Mouse (Mus musculus) gastrocnemius, adult 8-10 months (tissue): ENCODE results near the gene Cntnap2. TPM values are rescaled to one million over a fixed set of nuclear protein-coding genes. Genes with fewer than 3 reads are reported as not detected.

Experiments
- DNase-seq, 2 experiments: peaks; one replicate each; pipeline ENCODE4 v3.0.0; 2022; ENCODE audit warnings: low spot score in 2 of 2
- total RNA-seq, 4 experiments: library from RNA; stranded (reverse); gene quantifications; 2 replicates each; pipeline ENCODE4 v1.2.4; 2022

Cntnap2 gene
- total RNA-seq, 4 experiments from 2014 or later = 4.4 to 9.3 (median 6.0) TPM

DNA sequence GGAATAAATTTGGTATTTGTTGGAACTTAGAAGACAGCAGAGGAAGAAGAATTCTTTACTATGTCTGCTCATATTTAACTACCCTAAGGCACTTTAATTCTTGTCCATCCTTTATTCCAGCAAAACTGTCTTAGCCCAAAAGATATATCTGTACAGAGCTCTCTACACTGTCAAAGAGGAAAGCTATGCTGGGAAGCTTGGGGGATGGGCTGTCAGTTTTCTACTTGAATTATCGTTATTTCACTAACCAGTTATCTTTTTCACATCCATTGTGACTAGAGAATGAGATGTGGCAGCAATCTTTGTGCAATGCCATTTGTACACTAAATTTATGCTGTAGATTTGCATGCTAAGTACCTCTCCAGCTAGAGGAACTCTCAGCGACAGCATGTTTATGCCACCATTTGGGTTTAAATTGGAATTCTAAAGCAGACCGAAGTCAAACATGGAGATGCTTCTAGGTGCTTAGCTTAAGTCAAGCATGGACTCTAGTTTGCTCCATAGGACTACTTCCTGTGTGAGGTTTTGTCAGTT, 268.9 kb downstream of the Cntnap2 start:
- DNase-seq = no peak

DNA sequence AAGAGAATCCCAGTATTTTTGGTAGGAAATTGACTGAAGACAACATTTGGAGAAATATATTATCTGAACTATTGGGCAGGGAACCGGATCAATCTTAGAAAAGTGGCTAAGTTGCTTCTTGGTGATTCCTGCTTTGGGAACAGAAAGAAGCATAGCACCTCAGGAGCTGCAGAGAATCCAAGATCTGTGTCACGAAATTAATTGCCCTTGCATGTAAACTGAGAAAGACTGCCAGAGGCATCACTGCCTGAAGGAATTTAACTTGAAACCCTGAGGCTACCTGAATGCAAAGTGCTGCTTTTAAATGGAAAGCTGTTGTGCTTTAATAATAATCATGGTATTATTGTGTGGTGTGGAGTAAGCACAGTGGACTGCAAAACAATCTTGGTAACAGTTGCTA, 286.2 kb downstream of the Cntnap2 start:
- no peak for DNase-seq

DNA sequence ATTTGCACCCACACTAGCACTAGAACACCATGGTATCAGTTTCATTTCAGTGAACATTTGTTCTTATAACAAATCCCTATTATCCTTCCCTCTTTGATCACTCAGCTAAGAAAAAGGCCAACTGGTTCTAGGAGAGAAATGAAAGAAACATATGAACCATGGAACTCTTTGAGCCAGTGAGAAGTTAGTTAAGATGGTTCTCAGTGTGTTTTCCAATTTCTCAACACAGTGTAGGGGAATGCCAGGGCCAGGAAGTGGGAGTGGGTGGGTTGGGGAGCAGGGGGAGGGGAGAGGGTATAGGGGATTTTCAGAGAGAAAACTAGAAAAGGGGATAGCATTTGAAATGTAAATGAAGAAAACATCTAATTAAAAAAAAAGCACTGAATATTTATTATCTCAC, 286.8 kb downstream of the Cntnap2 start:
- DNase-seq = no peak

DNA sequence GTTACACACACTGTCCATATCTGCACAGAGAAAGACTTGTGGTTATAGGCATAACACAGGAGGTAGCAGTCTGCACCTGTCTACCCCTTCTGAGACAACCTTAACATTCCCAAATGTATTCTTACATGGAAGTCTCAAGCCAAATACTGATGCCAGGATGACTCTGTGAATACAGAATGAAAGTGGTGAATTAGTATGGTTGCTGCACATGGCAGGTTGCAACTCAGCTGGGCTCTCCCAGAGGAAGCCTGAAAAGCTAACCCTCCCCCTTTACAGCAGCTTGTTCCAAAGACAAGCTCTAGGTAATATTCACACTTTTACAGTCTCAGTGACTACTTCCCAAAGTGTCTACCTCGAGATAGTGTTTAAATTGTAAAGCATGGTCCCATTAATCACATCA, 307.3 kb downstream of the Cntnap2 start:
- no peak for DNase-seq

DNA sequence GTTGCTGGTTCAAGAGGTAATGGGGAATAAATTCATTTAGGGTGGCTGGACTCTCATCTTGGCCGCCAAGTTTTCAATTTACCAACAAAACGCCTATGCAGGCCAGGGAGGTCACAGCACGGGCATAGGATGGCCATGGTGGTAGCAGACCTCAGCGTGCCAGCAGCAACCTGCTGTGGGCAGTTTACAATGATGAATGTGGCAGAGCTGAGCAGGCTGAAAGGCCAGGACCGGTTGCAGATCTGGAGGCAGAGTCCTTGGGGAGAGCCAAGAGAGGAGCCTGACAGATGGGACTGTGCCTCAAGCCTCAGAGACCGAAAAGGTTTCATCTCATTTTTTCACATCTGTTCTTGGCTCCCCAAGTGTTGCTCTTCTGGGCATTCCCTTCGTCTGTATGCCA, 322.0 kb downstream of the Cntnap2 start:
- DNase-seq = no peak

DNA sequence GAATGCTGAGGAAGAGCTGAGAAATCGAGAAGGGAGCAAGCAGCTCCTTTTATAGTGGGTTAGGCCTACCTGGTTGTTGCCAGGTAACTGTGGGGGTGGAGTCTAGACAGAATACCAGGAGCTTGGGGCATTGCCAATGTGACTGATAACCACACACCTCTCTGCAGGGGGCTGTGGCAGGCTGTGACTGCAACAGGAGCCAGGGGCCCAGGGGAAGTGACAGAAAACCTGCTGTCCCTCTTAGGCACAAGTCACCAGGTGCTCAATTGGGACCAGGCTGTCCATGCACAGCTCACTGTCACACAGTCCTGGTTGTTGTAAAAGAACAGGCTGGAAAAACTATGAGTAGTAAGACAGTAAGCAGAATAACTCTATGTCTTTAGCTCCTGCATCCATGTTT, 329.9 kb downstream of the Cntnap2 start:
- DNase-seq = no peak

DNA sequence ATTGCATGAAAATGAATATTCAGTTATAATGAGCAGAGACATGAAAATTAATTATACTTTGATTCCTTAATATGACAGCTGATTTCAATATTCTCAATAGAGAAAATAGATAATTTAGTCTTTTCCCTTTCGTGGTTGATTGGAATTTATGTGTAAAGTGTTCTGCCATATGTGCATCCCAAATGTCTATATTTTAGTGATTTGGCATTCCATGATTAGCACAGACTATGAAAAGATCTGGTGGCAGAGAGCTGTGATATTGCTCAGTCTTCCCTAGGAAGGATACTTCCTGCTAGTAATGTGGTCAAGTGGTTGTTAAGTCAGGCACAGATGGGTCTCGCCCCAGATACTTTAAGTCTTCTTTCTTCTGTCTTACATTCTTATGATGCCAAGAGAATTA, 354.5 kb downstream of the Cntnap2 start:
- no peak for DNase-seq

DNA sequence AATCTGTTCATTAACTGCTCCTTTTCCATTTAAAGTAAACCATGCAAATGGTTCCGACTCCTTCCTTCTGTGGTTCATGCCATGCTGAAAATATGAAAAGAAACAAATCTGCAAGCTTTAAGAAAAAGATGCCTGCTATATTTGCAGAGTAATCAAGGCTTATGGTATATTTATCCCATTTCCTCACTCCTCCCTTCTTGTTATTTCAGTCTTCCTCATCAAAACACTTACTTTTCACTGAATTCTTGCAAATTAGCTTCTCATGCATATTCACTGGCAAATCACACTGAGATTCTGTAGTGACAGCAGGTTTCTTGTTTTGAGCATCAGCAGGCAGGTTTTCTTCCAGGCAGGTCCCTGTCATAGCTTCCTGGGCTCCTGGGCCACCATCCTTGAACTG, 396.3 kb downstream of the Cntnap2 start:
- no peak for DNase-seq

DNA sequence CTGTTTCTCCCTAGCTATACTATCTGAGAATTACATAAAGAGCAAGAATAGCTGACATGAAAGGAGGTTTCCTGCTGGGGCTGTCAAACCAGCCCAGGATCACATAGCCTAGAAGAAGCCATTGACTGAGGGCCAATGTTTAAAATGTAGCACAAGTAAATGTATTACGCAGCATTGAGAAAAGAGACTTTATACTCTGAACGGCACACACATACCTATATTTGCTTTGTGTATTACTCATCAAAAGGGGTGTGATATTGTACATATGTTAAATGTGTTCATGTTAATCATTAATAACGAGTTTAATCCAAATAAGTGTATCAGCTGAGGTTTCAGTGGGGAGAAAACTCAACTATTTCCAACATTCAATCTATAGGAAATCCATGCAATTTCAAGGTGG, 459.1 kb downstream of the Cntnap2 start:
- no peak for DNase-seq

DNA sequence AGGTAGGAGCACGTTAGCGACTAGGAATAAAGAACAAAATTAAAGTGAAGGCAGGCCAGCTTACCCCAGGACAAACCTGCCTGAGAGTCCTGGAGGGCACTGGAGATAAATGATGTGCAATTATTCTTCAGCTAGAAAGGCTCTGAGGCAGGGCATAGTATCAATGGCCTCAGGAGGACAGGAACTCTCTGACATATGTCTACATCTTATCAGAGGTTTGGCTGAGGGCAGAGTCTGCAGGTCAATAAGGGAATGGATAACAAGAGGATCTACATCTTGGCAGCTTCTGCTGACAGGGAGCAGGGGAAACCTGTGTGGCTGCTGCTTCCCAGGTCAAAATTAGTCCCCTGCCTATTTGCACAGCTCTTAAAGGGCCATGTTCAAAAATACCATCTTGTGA, 477.8 kb downstream of the Cntnap2 start:
- no peak for DNase-seq

DNA sequence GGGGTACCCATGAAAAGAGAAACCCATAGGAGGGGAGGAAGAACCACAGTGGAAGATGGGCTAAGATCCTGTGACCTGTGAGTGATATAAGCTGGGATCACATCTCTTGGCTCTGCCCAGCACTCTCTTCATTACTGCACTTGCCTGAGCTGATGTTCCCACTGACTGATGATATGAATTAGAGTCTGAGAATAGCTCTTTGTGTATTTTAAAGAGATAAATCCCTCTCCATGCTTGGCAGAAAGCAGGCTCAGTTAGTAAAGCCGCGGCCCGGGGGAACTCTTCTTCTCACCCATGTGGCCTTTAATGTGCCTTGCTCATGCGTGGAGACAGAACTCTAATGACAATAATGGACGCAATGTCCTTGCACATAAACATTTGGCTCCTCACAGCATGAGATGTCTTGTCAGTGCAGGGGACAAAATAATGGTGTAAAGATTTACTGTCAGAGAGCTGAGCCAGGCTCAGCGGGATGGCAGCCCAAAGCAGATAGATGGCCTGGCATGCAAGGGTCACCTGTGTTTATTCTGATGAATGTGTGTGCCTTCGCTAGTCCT, 485.2 kb downstream of the Cntnap2 start:
- DNase-seq = no peak

DNA sequence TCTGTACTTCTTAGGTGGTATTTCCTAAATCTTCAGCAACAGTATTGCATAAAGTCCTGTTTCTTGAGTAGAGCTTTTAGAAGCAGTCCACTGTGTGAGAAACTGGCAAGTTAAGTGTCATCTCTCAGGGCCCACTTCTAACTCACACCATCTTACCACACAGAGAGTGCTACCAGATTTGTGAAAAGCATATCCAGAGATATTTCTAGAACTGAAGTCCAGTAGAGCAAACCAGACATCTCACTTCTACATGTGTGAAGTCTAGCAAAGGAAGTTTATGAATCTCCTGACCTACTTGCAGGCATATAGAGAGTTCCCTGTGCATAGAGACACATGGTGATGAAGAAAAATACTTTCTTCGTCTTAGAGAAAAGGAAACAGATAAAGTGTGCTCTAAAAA, 500.6 kb downstream of the Cntnap2 start:
- no peak for DNase-seq

DNA sequence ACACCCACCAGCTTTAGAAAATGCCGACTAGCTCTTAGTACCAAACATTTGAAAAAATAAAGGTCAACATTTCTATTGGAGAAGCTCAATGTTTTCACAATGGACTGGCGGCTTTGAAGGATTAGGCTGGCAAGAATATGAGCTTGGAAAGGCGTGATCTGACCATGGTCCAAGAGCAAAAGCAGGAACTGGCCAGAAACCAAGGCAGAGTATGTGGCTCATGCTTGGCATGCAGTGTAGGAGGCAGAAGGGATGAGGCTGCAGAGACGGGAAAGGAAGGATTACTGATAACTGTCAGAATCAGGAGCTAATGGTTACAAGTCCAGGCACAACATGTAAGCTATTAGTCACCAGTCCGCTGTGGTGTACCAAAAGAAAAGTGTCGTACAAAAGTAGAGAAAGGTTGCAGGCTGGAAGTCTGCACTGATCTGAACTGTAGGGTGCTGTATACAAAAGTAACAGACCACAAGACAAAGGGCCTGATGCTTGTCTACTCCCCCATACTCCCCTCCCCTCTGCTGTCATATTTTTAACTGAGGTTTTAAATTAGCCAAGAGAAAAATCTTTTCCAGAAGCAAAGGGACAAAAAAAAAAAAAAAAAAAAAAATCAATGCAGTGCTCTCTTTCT, 525.4 kb downstream of the Cntnap2 start:
- no peak for DNase-seq

DNA sequence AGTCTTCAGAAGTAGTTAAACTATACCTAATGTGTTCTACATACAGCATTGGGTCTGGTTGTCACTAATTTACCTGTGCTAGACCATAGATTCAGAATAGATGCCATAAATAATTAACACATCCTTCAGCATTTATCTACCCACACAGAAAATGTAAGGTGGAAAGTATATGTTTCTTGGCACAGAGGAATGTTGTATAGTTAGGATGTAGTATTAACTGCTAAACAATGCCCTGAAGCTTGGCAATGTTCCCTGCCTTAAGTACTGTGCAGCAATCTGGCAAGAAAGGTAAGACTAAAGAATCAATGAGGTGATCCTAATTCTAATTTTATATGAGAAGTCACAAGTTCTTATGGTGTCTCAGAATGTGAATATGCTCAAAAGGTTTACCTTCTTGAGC, 529.9 kb downstream of the Cntnap2 start:
- DNase-seq = no peak

DNA sequence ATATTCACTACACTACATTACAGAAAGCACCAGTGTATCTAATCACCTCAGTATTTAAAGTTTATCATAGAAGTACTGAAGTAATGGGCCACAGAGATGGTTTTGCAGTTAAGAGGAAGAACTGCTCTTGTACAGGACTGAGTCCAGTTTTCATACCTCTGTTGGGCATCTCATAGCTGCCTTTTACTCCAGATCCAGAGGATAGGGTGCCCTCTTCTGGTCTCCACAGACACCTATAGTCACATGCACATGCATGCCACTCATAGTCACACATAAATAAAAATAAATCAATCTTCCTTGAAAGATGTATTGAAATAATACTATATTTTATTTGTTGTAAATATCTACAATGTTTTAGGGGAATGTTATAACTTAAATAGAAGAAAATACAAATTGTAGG, 587.9 kb downstream of the Cntnap2 start:
- DNase-seq = no peak

DNA sequence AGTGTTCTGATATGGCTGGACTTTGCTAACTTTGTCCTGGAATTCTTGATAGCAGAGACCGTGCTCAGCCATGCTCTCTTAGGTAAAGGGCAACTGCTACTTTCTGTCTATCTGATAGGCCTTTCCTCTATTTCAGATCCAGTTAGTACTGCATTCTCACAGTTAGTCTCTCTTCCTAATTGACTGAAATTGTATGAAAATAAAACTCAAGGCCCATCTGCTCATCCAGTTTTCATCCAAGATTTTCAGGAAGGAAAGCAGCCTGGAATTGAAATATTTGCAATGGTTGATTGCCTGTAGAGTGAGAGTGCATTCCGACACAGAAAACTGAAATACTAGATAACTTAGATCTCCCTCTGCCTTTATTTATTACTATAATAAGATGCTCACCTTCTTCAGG, 589.3 kb downstream of the Cntnap2 start:
- DNase-seq = no peak

DNA sequence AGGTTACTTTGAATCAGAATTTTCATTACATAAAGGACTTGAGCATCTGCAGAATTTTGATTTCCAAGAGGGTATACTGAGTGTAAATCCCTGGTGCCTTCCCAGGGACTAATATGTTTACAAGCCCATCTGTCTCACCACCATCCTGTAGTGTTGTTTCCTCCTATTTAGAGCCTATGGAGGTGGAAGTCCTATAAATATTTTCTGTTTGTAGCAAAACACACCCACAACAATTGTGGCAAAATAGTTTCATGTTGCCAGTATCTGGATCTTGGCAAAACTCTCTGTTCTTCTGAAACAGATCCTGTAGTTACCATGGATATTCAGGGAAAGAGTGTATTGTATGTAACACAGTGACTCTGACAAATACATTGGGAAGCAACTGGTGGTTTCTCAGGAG, 641.1 kb downstream of the Cntnap2 start:
- no peak for DNase-seq

DNA sequence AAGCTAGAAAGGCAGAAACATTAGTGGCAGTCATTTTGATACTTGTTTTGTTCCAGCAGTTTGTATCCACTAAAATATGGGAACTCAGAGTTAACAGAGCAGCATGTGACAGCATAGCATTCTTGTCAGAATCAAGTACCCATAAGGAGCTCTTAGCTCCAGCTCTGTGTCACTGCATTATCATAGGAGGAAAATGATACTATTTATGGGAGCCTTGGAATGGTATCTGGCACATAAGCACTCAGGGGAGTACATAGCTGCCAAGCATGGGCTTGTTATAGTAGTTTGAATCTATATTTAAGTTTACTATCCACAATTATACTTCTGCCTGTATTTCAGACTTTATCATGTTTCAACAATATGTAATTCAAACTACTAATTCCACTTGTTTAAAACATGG, 732.5 kb downstream of the Cntnap2 start:
- no peak for DNase-seq

DNA sequence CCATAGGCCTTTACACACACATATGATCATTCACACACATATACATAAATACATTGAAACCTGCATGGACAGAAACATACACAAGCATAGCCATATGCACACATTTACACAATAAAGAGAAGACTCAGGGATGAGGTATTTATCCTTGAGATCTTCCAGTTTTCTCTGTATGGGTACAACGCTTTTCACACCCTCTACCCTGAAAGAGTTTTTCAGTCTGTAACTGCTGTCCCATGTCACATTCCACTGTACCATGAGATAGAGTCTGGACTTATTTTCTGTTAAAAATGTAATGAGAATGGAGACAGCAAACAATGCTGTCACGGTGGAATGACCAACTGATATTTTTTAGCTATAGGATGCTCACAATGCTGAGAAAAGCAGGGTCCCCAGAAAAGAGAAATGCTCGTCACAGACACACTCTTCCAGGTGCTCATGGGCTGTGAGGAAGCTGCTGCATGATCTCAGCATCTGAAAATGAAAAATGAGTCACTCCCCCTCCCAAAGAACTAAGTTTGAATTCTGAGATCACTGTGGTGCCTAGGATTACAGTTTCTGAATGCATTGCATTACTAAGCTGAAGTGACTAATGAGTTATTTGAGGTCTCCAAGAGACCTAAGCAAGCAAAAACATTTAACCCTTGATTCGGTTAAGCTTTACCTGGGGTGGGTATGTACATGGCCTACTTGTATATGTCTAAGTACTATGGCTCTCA, 782.6 kb downstream of the Cntnap2 start:
- no peak for DNase-seq

DNA sequence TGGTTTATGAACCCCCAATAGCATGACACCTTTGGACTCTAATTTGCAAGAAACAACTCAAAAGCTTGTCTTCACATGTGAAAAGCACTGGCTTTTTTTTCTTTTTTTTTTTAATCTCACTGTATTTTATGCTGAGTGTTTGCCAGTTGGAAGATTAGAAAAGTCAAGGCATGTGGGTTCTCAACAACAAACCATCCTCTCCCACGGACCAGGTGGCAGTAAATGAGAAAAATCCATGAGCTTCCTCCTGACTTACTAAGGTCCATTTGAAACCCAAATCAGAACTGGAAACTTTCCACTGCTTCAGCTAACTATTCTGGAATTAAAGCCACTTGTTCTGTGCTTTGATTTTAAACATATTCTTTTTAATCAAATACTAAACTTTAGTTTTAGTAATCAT, 784.6 kb downstream of the Cntnap2 start:
- no peak for DNase-seq

DNA sequence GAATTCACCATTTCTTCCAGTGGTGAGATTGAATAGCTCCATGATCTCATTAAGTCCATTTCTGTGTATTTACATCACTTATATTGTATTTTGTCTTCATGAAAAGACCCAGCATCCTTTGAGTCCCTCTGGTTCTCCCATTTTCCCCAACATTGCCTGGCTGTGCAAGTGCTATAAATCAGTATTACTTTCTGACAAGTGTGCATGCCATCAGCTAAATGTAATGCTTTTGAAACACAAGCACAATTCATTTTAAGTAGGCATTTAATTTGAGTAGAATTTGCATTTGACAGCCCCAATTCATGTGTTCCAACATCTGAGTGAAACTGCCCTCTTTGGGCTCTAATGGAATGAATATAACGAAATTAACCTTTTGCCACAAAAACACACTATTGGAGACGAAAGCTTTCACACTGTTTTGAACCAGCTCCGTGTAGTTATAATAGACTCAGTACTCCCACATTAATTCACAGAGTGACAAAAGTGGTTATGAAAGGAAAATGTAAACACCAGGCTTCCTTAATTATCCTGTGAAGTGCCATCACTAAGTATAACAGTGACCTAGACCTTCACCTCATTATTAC, 812.3 kb downstream of the Cntnap2 start:
- DNase-seq = no peak

DNA sequence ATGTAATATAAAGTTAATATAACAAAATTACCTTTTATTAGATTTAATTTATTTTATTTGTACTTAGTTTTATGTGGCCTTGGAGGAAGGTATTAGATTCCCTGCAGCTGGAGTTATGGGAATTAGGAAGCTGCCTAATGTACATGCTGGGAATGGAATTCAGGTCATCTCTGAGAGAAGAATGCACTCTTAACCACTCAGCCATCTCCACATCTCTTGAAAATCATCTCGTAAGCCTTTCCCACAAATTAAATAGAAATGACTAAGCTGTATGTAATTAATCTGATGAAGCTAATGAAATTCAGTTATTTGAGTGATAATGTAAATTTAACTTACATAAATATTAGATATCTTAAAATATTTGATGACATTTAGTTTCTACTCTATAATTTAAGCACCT, 826.3 kb downstream of the Cntnap2 start:
- DNase-seq = no peak

DNA sequence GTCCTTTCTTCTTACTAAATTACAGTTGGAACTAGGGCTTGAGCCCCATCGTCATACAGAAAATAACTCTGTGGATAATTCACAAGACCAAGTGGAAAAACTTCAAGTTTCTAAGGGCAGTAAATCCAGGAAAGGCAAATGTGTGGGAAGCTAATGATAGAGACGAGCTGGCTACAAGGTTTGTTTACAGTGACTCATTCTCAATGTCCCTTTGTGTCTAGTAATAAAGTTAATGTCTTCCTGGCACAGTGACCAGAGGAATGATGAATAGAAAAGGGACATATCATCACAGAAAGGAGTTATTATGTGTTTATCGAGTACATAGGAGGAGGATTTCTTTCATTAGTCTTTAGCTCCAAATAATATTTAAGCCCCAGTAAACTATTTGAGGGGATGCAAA, 828.7 kb downstream of the Cntnap2 start:
- no peak for DNase-seq
